Mouse (Mus musculus): ENCODE measurements around the gene Gm28729. TPM values are rescaled to one million over a fixed set of nuclear protein-coding genes. Genes with fewer than 3 reads are reported as not detected.

Gene Gm28729
- 0.07 and 0.37 TPM in 2 replicates for polyA plus RNA-seq (2016; fragmentation: Nextera tagmentation; extraction: Ambion mirVana)

DNA sequence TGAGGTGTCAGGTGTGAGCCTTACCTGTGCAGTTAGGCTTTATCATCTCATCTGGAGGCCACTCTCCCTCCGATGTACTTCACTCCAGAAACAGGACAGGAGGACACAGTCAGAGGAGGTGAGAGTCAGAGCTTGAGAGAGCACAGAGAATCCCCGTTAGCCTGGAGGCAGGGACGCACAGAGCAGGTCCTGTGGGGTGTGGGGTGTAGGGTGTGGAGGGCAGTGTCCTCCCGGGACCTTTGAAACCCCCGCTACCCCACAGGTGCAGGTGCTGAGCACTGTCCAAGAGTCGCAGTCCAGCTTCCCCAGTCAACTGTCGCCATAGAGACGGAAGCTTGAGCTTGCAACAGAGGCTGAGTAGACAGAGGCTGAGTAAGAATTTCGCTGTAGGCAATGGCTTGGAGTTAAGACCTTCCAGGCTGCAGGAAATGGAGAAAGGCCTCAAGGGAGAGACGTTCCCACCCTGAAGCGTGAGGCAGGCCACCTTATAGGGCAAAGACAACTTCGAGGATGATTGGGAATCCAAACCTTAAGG is at the start of gene Gm28729:
Gene Gm28729, minus strand, starts transcription at position 293 of the 535 bp plus-strand sequence.
- H3K4me1 ChIP-seq (replicated peaks): peaks cover 10% of the 10 kb centered on the region
- H3K4me3 ChIP-seq: no peak within 1 kb of the TSS
- no peak within 1 kb of the TSS for H3K27ac ChIP-seq
- H3K27me3 ChIP-seq (ENCODE audit: insufficient read depth, poor library complexity, severe bottlenecking): no peaks in the 10 kb centered on the region
- 64% methylated on average over 12 of the region's 12 CpGs for WGBS
- DNase-seq (ENCODE audit: low spot score): no peak
- no peaks in the 10 kb centered on the region for H3K9me3 ChIP-seq
- no peaks in the 10 kb centered on the region for H3K36me3 ChIP-seq

DNA sequence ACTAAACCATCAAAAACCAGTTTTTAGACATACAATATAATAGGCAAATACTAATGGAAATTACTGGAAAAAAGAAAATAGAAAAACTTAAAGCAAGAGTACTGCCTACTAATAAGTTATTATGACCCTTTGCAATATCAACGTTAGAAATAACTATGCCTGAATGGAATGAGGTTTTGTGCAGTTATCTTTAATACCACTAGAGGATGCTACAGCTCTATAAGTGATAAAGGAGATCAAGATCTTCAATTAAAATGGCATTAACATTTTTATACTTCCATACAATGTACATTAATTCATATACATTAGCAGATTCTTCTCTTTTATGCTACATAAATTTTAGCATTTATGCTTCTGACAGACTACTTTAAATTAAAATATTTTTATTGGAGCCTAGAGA is 48.2 kb upstream of the Gm28729 start:
- Histone ChIP-seq H3K27ac (no peak overlapping the region), H3K36me3 (peaks cover 22% of the 10 kb centered on the region), H3K9me3 (no peaks in the 10 kb centered on the region), H3K4me3 (no peak overlapping the region), H3K27me3 (ENCODE audit: insufficient read depth, poor library complexity, severe bottlenecking) (no peaks in the 10 kb centered on the region), H3K4me1 (replicated peaks) (no peaks in the 10 kb centered on the region)
- WGBS: 19% methylated on average over 1 of the region's 1 CpGs
- no peak for DNase-seq (ENCODE audit: low spot score)

- H3K36me3 ChIP-seq: peaks cover 22% of the 10 kb centered on the region
- H3K4me1 ChIP-seq (replicated peaks): no peaks in the 10 kb centered on the region
- 90% methylated on average over 9 of the region's 9 CpGs for WGBS
Measured at GRCm38 (mm10) chr9:96572754-96573153, 47.7 kb upstream of the Gm28729 start.

DNA sequence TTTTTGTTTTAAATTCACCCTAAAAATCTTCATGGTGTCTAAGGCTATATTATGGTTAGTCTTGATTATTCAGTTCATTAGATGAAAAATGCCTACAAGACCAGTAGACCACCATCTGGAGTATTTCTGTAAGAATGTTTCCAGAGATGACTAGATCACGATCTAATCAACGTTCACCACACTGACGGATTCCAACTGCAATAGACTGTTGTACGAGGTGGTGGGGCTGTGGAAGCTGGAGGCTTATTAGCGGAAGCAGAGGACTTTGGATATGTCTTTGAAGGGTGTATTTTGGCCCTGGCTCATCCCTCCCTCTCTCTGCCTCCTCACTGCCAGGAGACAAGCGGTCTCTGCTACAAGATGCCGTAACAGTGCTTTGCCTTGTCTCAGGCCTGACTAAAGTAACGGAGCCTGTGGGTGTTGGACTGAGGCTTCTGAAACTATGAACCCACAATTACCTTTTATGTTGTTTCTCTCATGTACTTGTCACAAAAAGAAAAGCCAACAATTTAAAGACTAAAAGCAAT is 41.5 kb upstream of the Gm28729 start:
- no peak for DNase-seq (ENCODE audit: low spot score)
- Histone ChIP-seq H3K27me3 (ENCODE audit: insufficient read depth, poor library complexity, severe bottlenecking) (no peaks in the 10 kb centered on the region), H3K36me3 (peaks cover 45% of the 10 kb centered on the region), H3K9me3 (no peaks in the 10 kb centered on the region), H3K27ac (no peak overlapping the region), H3K4me1 (replicated peaks) (no peaks in the 10 kb centered on the region), H3K4me3 (no peak overlapping the region)
- 81% methylated on average over 8 of the region's 8 CpGs for WGBS

More at GRCm38 (mm10) chr9:96572754-96573153, 47.7 kb upstream of the Gm28729 start:
- H3K4me3 ChIP-seq: no peak overlapping the region
- DNase-seq (ENCODE audit: low spot score): no peak
- no peaks in the 10 kb centered on the region for H3K27me3 ChIP-seq (ENCODE audit: insufficient read depth, poor library complexity, severe bottlenecking)
- H3K27ac ChIP-seq: no peak overlapping the region
- H3K9me3 ChIP-seq: no peaks in the 10 kb centered on the region

DNA sequence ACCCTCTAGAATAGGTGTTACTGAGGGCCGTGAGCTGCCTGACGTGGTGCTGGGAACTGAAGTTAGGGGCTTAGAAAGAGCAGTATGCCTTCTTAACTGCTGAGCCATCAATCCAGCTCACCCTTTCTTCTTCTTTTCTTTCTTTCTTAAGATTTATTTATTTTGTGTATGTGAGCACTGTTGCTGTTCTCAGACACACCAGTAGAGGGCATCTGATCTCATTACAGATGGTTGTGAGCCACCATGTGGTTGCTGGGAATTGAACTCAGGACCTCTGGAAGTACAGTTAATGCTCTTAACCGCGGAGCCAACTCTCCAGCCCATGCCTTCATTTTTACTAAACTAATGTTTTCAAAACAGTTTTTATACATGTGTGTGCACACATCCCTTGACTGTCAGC is 38.4 kb upstream of the Gm28729 start:
- WGBS: 95% methylated on average over 4 of the region's 4 CpGs
- Histone ChIP-seq H3K4me1 (replicated peaks) (no peaks in the 10 kb centered on the region), H3K27me3 (ENCODE audit: insufficient read depth, poor library complexity, severe bottlenecking) (no peaks in the 10 kb centered on the region), H3K27ac (no peak overlapping the region), H3K4me3 (no peak overlapping the region), H3K36me3 (peaks cover 54% of the 10 kb centered on the region), H3K9me3 (no peaks in the 10 kb centered on the region)
- no peak for DNase-seq (ENCODE audit: low spot score)

- no peak overlapping the region for H3K27ac ChIP-seq
- DNase-seq (ENCODE audit: low spot score): no peak
- no peak overlapping the region for H3K4me3 ChIP-seq
- no peaks in the 10 kb centered on the region for H3K27me3 ChIP-seq (ENCODE audit: insufficient read depth, poor library complexity, severe bottlenecking)
- H3K9me3 ChIP-seq: no peaks in the 10 kb centered on the region
- no peaks in the 10 kb centered on the region for H3K4me1 ChIP-seq (replicated peaks)
- peaks cover 41% of the 10 kb centered on the region for H3K36me3 ChIP-seq
- WGBS: 91% methylated on average over 6 of the region's 6 CpGs
Measured at GRCm38 (mm10) chr9:96559148-96559547, 34.1 kb upstream of the Gm28729 start.

GRCm38 (mm10) chr9:96558594-96558993 is 33.5 kb upstream of the Gm28729 start:
- no peak for DNase-seq (ENCODE audit: low spot score)
- Histone ChIP-seq H3K9me3 (no peaks in the 10 kb centered on the region), H3K36me3 (peaks cover 36% of the 10 kb centered on the region), H3K27ac (no peak overlapping the region), H3K4me1 (replicated peaks) (no peaks in the 10 kb centered on the region), H3K4me3 (no peak overlapping the region), H3K27me3 (ENCODE audit: insufficient read depth, poor library complexity, severe bottlenecking) (no peaks in the 10 kb centered on the region)
- WGBS: 73% methylated on average over 1 of the region's 1 CpGs

GRCm38 (mm10) chr9:96554095-96554494 is 29.0 kb upstream of the Gm28729 start:
- Histone ChIP-seq H3K27ac (no peak overlapping the region), H3K4me3 (no peak overlapping the region), H3K4me1 (replicated peaks) (no peaks in the 10 kb centered on the region), H3K36me3 (peaks cover 28% of the 10 kb centered on the region), H3K27me3 (ENCODE audit: insufficient read depth, poor library complexity, severe bottlenecking) (no peaks in the 10 kb centered on the region), H3K9me3 (no peaks in the 10 kb centered on the region)
- no peak for DNase-seq (ENCODE audit: low spot score)
- WGBS: 87% methylated on average over 1 of the region's 1 CpGs

DNA sequence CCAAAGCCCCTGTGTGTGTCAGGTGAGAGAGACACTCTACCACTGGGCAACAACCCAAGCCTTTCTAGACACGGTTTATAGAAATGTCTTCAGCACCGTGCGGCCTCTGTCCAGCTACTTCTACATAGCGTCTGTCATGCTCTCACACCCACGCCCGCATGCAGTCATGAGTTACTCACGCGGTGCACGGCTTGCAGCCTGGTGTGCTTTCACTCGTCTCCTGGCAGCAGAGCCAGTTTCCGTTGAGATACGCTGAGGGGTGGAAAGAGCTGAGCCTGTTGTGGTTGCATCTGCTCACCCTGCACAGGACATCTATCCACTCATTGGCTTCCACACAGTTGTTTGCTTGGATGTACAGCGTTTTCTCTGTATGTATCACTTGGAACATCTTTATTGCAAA is 20.3 kb upstream of the Gm28729 start:
- Histone ChIP-seq H3K4me1 (replicated peaks) (0 out of 2 replicates have a peak, but pooled peaks cover 6% of the 10 kb centered on the region), H3K27me3 (ENCODE audit: insufficient read depth, poor library complexity, severe bottlenecking) (no peaks in the 10 kb centered on the region), H3K9me3 (no peaks in the 10 kb centered on the region), H3K36me3 (peaks cover 29% of the 10 kb centered on the region), H3K4me3 (no peak overlapping the region), H3K27ac (no peak overlapping the region)
- DNase-seq (ENCODE audit: low spot score): no peak
- WGBS: 95% methylated on average over 13 of the region's 13 CpGs

DNA sequence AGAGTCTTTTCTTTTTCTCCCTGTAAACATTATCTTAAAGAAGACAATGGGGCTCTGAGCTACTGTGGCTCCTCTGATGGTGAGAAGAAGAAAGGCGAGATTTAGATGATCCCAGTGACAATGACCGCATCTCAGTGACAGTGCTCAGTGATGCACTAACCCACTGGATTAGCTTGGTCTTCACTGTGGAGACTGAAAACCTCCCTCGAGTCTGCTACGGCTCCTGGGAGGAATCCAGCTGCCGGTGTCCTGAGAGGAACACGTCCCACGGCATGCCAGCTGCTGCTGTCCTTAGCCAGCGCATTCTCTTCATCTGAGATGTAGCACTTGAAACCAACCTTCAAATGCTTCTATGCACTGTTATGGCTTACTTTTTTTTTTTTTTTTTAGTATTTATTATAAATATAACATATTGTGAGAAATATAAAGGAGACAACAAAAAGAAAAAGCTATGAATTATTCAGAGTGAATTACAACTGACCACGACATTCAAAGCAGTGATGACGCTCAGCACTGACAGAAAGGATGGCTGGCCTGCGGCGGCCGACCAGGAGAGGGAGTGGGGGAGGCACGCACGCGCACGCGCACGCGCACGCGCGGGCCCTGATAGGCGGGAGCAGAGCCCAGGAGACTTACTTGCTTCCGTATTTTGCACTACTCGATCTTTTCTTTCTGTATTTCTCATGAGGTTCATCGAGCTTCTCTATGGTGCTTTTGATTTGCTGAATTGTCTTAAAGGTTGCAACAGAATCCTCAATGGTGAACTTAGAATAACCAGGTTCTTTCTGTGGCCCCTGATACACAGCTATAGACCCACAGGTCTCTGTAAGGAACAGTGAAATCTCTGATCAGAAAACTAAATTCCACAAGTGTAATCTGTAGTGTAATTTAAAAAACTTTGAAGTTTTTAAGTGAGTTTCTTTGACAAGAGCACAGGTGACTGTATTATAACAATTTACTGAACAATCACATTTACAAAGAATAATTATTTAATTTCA is 18.9 kb upstream of the Gm28729 start:
- Histone ChIP-seq H3K27ac (peak overlapping the region; percentile 29; the same call in 1 of the 2 replicates), H3K4me1 (replicated peaks) (0 out of 2 replicates have a peak, but pooled peaks cover 6% of the 10 kb centered on the region), H3K36me3 (peaks cover 29% of the 10 kb centered on the region), H3K27me3 (ENCODE audit: insufficient read depth, poor library complexity, severe bottlenecking) (no peaks in the 10 kb centered on the region), H3K4me3 (peak overlapping the region; percentile 34), H3K9me3 (no peaks in the 10 kb centered on the region)
- WGBS: 29% methylated on average over 27 of the region's 27 CpGs
- DNase-seq (ENCODE audit: low spot score): peak; percentile 77

GRCm38 (mm10) chr9:96538916-96539315 is 13.9 kb upstream of the Gm28729 start:
- Histone ChIP-seq H3K27ac (no peak overlapping the region), H3K27me3 (ENCODE audit: insufficient read depth, poor library complexity, severe bottlenecking) (no peaks in the 10 kb centered on the region), H3K36me3 (peaks cover 17% of the 10 kb centered on the region), H3K4me3 (no peak overlapping the region), H3K4me1 (replicated peaks) (peaks cover 17% of the 10 kb centered on the region), H3K9me3 (no peaks in the 10 kb centered on the region)
- no peak for DNase-seq (ENCODE audit: low spot score)
- WGBS: 65% methylated on average over 10 of the region's 10 CpGs

DNA sequence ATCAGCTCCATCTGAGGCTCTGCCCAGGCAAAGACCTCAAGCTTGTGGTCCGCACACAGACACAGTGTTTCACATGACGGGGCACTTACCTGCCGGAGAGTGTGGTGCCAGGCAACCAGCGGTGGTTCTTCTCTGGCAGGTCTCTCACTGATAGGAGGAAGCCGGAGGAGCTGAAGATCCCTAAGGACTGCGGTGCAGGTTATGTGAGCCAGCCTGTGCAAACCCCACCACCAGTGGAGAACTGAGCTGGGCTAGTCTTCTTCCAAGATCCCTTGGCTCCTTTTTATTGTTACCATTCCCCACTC is 12.5 kb upstream of the Gm28729 start:
- H3K27ac ChIP-seq: no peak overlapping the region
- no peaks in the 10 kb centered on the region for H3K9me3 ChIP-seq
- H3K36me3 ChIP-seq: peaks cover 13% of the 10 kb centered on the region
- H3K4me3 ChIP-seq: no peak overlapping the region
- no peaks in the 10 kb centered on the region for H3K27me3 ChIP-seq (ENCODE audit: insufficient read depth, poor library complexity, severe bottlenecking)
- peaks cover 13% of the 10 kb centered on the region for H3K4me1 ChIP-seq (replicated peaks)
- DNase-seq (ENCODE audit: low spot score): no peak
- 95% methylated on average over 6 of the region's 6 CpGs for WGBS

All from hindbrain, embryonic 10.5 days (tissue).